Mouse (Mus musculus) liver, embryonic 14.5 days (tissue): ENCODE measurements around the gene Tmem82. TPM values are rescaled to one million over a fixed set of nuclear protein-coding genes. Genes with fewer than 3 reads are reported as not detected.

Source experiments
- ATAC-seq: fragments of 200-750 bp; cut with Nextera tagmentation; 2 replicates; pipeline ENCODE4 v1.8.0; 2017; ENCODE audit warnings: moderate number of reproducible peaks, mild to moderate bottlenecking, moderate library complexity; ENCODE audit not compliant: insufficient read depth
- DNase-seq, 3 experiments: peaks; one replicate each; pipeline ENCODE4 v3.0.0-alpha.2; 2012 to 2013; ENCODE audit warnings: low read depth in 3 of 3, low spot score in 3 of 3
- H3K27ac ChIP-seq: fragments of 300-500 bp; sonication (generic); 2 replicates; pipeline ENCODE4 v1.5.1; 2014; ENCODE audit warnings: moderate library complexity, mild to moderate bottlenecking, control low read depth, inconsistent platforms
- H3K27me3 ChIP-seq: fragments of 300-500 bp; sonication (generic); 2 replicates; pipeline ENCODE4 v1.6.1; 2014; ENCODE audit warnings: mild to moderate bottlenecking, low read length, moderate library complexity; ENCODE audit not compliant: control insufficient read depth, insufficient read depth
- H3K36me3 ChIP-seq: fragments of 300-500 bp; sonication (generic); replicated peaks from 2 replicates; pipeline ENCODE4 v1.6.1; 2014; ENCODE audit warnings: low read depth; ENCODE audit not compliant: control insufficient read depth, insufficient read depth
- H3K4me1 ChIP-seq, 2 experiments: fragments of 200-500 bp in 1 of 2; fragments of 300-500 bp in 1 of 2; sonication (generic) in 1 of 2; replicated peaks; 2 replicates each; pipeline ENCODE4 v1.6.1; 2012 to 2014; ENCODE audit warnings: antibody characterized with exemption in 1 of 2, inconsistent platforms in 1 of 2, low read length in 1 of 2; ENCODE audit not compliant: control insufficient read depth in 2 of 2, insufficient read depth in 2 of 2
- H3K4me2 ChIP-seq: fragments of 300-500 bp; sonication (generic); 2 replicates; pipeline ENCODE4 v1.6.1; 2014; ENCODE audit warnings: low read depth, mild to moderate bottlenecking, control low read depth, moderate library complexity
- H3K4me3 ChIP-seq, 2 experiments: fragments of 200-500 bp in 1 of 2; fragments of 300-500 bp in 1 of 2; sonication (generic) in 1 of 2; 2 replicates each; pipeline ENCODE4 v1.5.1; 2012 to 2014; ENCODE audit warnings: low read depth in 2 of 2, low read length in 2 of 2, mild to moderate bottlenecking in 2 of 2, control low read depth in 1 of 2, inconsistent platforms in 1 of 2, moderate library complexity in 1 of 2; ENCODE audit not compliant: insufficient read depth in 1 of 2
- H3K9ac ChIP-seq: fragments of 300-500 bp; sonication (generic); replicated peaks from 2 replicates; pipeline ENCODE4 v1.6.1; 2014; ENCODE audit warnings: mild to moderate bottlenecking, control low read depth, moderate library complexity
- H3K9me3 ChIP-seq: fragments of 300-500 bp; sonication (generic); 2 replicates; pipeline ENCODE4 v1.6.1; 2016; ENCODE audit warnings: low read length, mixed read lengths; ENCODE audit not compliant: control insufficient read depth
- CTCF ChIP-seq: IDR thresholded peaks from 2 replicates; pipeline ENCODE4 v1.5.1; 2016; ENCODE audit warnings: antibody characterized with exemption, low read depth, control low read depth
- EP300 ChIP-seq: IDR thresholded peaks from 2 replicates; pipeline ENCODE4 v1.6.1; 2016; ENCODE audit warnings: antibody characterized with exemption, low read depth
- WGBS: fragments of 180-500 bp; shearing (Covaris S2); extraction: QIAGEN DNeasy Blood & Tissue Kit; methylation state at CpG from one replicate; pipeline ENCODE4 v1.1.7; 2014; ENCODE audit not compliant: insufficient replicate concordance; 5-methylcytosine and 5-hydroxymethylcytosine counted together
- polyA plus RNA-seq, 2 experiments: library from polyadenylated mRNA; depleted of rRNA in 1 of 2; stranded (reverse) in 1 of 2; unstranded in 1 of 2; fragments of >200 nt; fragmentation: Nextera tagmentation in 1 of 2; extraction: Ambion mirVana in 1 of 2; gene quantifications; 2 replicates each; pipeline versions ENCODE4 v1.2.1 to v1.2.3; 2012 to 2014

The Tmem82 gene
- polyA plus RNA-seq, 2 experiments = 2.1 to 2.2 TPM

GRCm38 (mm10) chr4:141625774-141626550, 7.5 kb upstream of the Tmem82 start:
- Histone ChIP-seq H3K9ac (no peak overlapping the region), H3K9me3 (no peaks in the 10 kb centered on the region), H3K27ac (no peak overlapping the region), H3K36me3 (no peaks in the 10 kb centered on the region), H3K4me2 (no peak overlapping the region), H3K4me3 (no peak overlapping the region), H3K27me3 (no peaks in the 10 kb centered on the region), H3K4me1 (no peaks in the 10 kb centered on the region)
- DNase-seq = no peak
- ATAC-seq = no peak
- 75% methylated on average over 16 of the region's 16 CpGs for WGBS
- no peak for TF ChIP-seq EP300
- no peak for TF ChIP-seq CTCF

- no peak for TF ChIP-seq EP300
- peak; percentile 71 for TF ChIP-seq CTCF
- Histone ChIP-seq H3K9me3 (no peaks in the 10 kb centered on the region), H3K36me3 (no peaks in the 10 kb centered on the region), H3K27ac (no peak overlapping the region), H3K4me2 (no peak overlapping the region), H3K27me3 (no peaks in the 10 kb centered on the region), H3K4me3 (no peak overlapping the region), H3K4me1 (no peaks in the 10 kb centered on the region), H3K9ac (no peak overlapping the region)
- WGBS = 65% methylated on average over 19 of the region's 19 CpGs
- no peak for DNase-seq
- no peak for ATAC-seq
Observed at GRCm38 (mm10) chr4:141624983-141625773, 6.7 kb upstream of the Tmem82 start.

- no peak overlapping the region for H3K4me2 ChIP-seq
- ATAC-seq (no peak), DNase-seq (no peak)
- 59% methylated on average over 8 of the region's 8 CpGs for WGBS
- no peak overlapping the region for H3K27ac ChIP-seq
- no peak overlapping the region for H3K4me3 ChIP-seq
- no peaks in the 10 kb centered on the region for H3K36me3 ChIP-seq
- H3K27me3 ChIP-seq = no peaks in the 10 kb centered on the region
- H3K9me3 ChIP-seq = no peaks in the 10 kb centered on the region
- H3K4me1 ChIP-seq = no peaks in the 10 kb centered on the region
- TF ChIP-seq CTCF (no peak), EP300 (no peak)
- H3K9ac ChIP-seq = no peak overlapping the region
Observed at GRCm38 (mm10) chr4:141624134-141624533, 5.7 kb upstream of the Tmem82 start.

GRCm38 (mm10) chr4:141623666-141624065, 5.2 kb upstream of the Tmem82 start, which contains the start of gene Slc25a34:
Gene Slc25a34 (minus strand): TSS chr4:141623821.
- no peak within 1 kb of the TSS for H3K9ac ChIP-seq
- no peak within 1 kb of the TSS for H3K4me2 ChIP-seq
- 29% methylated on average over 1 of the region's 1 CpGs for WGBS
- DNase-seq (no peak), ATAC-seq (peak; percentile 49; the same call in 1 of the 2 replicates)
- H3K9me3 ChIP-seq = no peaks in the 10 kb centered on the region
- TF ChIP-seq CTCF (no peak), EP300 (no peak)
- H3K27ac ChIP-seq = no peak within 1 kb of the TSS
- no peaks in the 10 kb centered on the region for H3K36me3 ChIP-seq
- H3K4me3 ChIP-seq = no peak within 1 kb of the TSS
- H3K27me3 ChIP-seq = no peaks in the 10 kb centered on the region
- H3K4me1 ChIP-seq = no peaks in the 10 kb centered on the region

GRCm38 (mm10) chr4:141623037-141623436, 4.6 kb upstream of the Tmem82 start:
- Histone ChIP-seq H3K36me3 (no peaks in the 10 kb centered on the region), H3K9me3 (no peaks in the 10 kb centered on the region), H3K27me3 (no peaks in the 10 kb centered on the region), H3K27ac (no peak overlapping the region), H3K4me1 (peaks cover 0 to 1% of the 10 kb centered on the region in 2 experiments; a peak in 1 of 4 replicates), H3K4me3 (no peak overlapping the region), H3K9ac (no peak overlapping the region), H3K4me2 (no peak overlapping the region)
- TF ChIP-seq CTCF = no peak
- no peak for TF ChIP-seq EP300
- WGBS = 65% methylated on average over 11 of the region's 11 CpGs
- DNase-seq (no peak), ATAC-seq (no peak)
